Mouse (Mus musculus) thymus, postnatal 0 days (tissue): ENCODE results near the gene Serpinb3a. TPM values are rescaled to one million over a fixed set of nuclear protein-coding genes. Genes with fewer than 3 reads are reported as not detected.
A peak's percentile ranks its signal among the peaks of the same experiment; 100 is the strongest.
"Not testable (repeated sequence)": the region's sequence is repeated elsewhere in the genome, so short reads cannot be mapped to it uniquely, and the experiment has no call there.

Experiments used
- DNase-seq: peaks from one replicate; pipeline ENCODE4 v3.0.0-alpha.2; 2015; ENCODE audit warnings: low spot score
- polyA plus RNA-seq: library from polyadenylated mRNA; unstranded; fragments of >200 nt; fragmentation: Nextera tagmentation; extraction: Ambion mirVana; gene quantifications from 2 replicates; pipeline ENCODE4 v1.2.1, GENCODE M21; 2015

Gene Serpinb3a
- polyA plus RNA-seq: 0.98 and 1.1 TPM in 2 replicates

DNA sequence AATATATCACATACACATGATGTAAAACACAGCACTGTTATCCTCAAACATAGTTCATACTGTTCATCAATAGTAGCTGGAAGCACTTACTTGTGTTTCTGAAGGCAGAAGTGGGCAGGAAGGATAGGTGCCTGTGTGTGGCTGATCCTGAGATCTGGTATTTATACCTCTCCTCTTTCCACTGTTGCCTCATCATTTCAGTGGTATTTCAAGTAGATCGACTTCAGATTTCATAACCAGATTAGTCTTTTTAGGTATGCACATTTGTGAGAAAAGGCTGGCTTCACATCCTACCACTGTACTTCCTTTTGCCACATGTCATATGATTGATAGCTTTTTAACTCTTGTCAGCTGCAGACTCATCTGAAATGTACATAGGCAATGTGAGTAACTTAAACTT lies at the start of gene Serpinb3a:
Gene Serpinb3a, minus strand, starts transcription at position 101 of the 400 bp plus-strand sequence.
- DNase-seq: no peak

DNA sequence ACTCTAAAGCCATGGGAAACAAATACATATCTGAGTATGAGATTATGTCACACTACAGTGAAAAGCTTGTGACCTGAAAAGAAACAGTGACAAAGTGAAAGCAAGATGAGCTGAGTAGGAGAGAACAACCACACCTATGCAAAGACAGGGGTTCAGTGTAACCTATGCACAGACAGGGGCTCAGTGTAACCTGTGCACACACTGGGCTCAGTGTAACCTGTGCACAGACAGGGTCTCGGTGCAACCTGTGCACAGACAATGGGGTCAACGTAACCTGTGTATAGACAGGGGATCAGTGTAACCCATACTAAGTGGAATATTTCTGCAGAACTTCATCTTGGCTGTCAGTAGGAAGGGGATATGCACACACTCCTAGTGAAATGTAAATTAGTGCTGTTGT lies 46.3 kb upstream of the Serpinb3a start:
- no peak for DNase-seq

DNA sequence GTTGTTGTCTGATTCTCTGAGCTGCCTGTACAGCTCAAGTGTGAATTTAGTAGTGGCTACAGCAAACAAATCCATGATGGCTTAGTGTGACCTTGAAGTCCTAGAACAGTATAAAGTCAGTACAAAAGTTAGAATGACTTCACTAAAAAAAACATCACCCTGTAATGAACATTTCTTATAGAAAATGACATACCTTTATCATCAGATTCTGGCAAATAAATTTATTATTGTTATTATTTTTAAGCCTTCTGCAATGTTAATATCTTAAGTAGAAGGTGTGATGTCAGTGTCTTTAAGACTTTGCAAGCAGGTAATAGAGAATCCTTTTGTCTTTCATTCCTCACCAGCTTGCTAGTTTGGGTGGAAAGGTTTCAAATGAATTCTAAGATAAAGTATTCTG lies 31.3 kb upstream of the Serpinb3a start, which contains the start of gene Serpinb3d:
Gene Serpinb3d, minus strand, starts transcription at position 101 of the 400 bp plus-strand sequence.
- no peak for DNase-seq

DNA sequence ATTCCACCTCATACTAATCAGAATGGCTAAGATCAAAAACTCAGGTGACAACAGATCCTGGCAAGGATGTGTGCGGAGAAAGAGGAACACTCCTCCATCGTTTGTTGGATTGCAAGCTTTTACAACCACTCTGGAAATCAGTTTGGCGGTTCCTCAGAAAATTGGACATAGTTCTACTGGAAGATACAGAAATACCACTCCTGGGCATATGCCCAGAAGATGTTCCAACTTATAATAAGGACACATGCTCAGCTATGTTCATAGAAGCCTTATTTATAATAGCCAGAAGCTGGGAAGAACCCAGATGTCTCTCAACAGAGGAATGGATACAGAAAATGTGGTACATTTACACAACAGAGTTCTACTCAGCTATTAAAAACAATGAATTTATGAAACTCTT lies 17.9 kb downstream of the Serpinb3a start:
- DNase-seq: not testable (repeated sequence)

DNA sequence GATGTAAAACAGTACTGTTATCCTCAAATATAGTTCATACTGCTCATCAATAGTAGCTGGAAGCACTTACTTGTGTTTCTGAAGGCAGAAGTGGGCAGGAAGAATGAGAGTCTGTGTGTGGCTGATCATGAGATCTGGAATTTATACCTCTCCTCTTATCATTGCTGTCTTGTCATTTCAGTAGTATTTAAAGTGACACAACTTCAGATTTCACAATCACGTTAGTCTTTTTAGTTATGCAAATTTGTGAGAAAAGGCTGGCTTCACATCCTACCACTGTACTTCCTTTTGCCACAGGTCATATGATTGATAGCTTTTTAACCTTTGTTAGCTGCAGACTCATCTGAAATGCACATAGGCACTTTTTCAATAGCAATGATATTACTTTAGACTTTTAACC lies 26.2 kb downstream of the Serpinb3a start:
- DNase-seq: no peak

DNA sequence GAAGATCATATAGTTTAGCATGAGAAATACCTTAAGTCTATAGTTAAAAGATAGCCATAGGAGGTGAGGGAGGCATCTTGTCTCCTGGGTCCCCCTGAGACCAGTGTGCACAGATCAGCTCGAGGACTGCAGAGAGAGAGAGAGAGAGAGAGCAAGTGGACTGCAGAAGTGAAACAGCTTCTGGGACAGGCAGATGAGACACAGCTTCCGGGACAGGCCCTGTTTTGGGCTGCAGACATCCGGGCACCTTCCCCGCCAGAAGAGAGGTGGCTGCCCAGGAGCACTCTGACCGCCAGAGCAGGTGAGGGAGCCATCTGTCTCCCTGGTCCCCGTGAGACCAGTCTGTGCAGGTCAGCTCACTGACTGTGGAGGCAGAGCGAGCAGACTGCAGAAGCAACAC lies 36.9 kb downstream of the Serpinb3a start:
- no peak for DNase-seq

DNA sequence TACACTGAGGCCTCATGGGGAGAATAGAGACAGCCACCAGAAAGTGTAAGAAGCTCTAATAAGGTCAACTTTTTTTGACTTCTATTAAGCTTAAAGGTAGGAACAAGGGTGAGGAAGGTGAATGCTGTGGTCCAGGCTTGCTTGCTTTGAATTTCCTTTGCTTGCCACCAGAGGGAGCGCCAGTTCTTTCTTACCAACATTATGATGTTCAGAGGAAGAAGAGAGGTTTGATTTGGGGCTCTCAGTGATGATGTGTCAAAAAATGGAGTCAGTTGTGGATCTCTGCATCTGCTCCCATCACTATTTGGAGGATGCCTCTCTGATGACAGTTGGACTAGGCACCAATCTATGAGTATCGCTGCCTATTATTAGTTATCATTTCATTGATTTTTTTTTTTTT lies 37.6 kb downstream of the Serpinb3a start:
- peak; percentile 6 for DNase-seq

DNA sequence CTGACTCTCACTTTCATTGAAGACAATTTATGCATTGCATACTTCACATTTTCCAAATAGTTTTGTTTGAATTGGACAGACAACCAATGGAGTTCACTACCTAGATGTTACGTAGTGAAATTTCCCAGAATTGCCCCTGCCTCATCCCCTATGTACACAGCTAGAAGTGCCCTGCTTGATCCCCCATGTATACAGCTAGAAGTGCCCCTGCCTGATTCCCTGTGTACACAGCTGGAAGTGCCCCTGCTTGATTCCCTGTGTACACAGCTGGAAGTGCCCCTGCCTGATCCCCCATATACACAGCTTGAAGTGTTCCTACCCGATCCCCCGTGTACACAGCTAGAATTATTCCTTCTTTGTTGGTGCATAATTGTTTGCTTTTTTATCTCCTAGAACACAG lies 45.8 kb downstream of the Serpinb3a start:
- DNase-seq: no peak

DNA sequence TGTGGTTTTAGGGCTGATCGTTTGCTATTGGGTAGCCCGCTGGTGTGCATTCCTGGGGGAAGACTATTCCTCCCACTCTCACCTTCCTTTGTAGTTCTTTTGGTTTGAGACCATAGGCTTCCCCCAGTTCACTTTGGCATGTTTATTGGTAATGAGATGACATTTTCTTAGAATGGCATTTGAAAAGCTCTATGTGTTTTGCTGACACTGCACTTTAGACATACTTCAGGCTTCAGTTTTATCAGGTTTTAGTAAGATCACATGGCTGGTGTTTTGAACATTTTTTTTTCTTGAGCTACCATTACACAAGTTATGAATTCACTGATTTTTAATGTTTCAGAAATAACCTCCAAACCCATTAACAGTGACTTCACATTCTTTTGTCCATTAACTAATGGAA lies 50.3 kb downstream of the Serpinb3a start:
- no peak for DNase-seq

DNA sequence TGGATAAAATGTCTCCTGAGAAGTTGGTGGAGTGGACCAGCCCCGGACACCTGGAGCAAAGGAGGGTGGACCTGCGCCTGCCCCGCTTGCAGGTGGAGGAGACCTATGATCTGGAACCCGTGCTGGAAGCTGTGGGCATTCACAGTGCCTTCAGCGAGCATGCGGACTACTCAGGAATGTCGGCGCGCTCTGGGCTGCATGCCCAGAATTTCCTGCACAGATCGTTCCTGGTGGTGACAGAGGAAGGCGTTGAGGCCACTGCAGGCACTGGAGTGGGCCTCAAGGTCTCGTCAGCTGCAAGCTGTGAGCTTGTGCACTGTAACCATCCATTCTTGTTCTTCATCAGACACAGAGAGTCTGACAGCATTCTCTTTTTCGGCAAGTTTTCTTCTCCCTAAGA lies 51.7 kb downstream of the Serpinb3a start:
- no peak for DNase-seq

Other genes with a start within 250 kb of the Serpinb3a start
- gene Serpinb5, start 191.1 kb downstream of the Serpinb3a start, polyA plus RNA-seq: 5.6 and 8.3 TPM in 2 replicates
- gene Serpinb12, start 117.9 kb downstream of the Serpinb3a start, polyA plus RNA-seq: 4.3 and 5.4 TPM in 2 replicates
- 0.10 TPM in 1 of 2 replicates, not detected in the other for gene Serpinb13, start 71.3 kb downstream of the Serpinb3a start, polyA plus RNA-seq
- 0.10 TPM in 1 of 2 replicates, not detected in the other for gene Serpinb3d, start 31.2 kb upstream of the Serpinb3a start, polyA plus RNA-seq
- not detected in 2 replicates for gene Serpinb3b, start 226.1 kb upstream of the Serpinb3a start, polyA plus RNA-seq
- gene Serpinb3c, start 226.1 kb upstream of the Serpinb3a start, polyA plus RNA-seq: 0.41 and 0.42 TPM in 2 replicates